Mouse (Mus musculus) small intestine, adult 2 months (tissue): Measurements from ENCODE around the gene P2ry10b.

ENCODE experiments used
- CTCF ChIP-seq: fragments of 200-500 bp; IDR thresholded peaks from 2 replicates; pipeline ENCODE4 v1.5.1; 2012; ENCODE audit warnings: low read depth, mild to moderate bottlenecking, control low read depth, inconsistent platforms, low read length, moderate library complexity, mixed read lengths; ENCODE audit not compliant: insufficient replicate concordance, insufficient read length; ENCODE audit errors: extremely low read depth
- POLR2A ChIP-seq: fragments of 200-500 bp; IDR thresholded peaks from 2 replicates; pipeline ENCODE4 v1.6.1; 2012; ENCODE audit warnings: low read depth, mild to moderate bottlenecking, control low read depth, inconsistent platforms, low read length, moderate library complexity

GRCm38 (mm10) chrX:107156021-107156420, 7.3 kb downstream of the P2ry10b start:
- TF ChIP-seq CTCF, result no peak
- TF ChIP-seq POLR2A, result no peak
